Mouse (Mus musculus) NIH3T3 (cell line): ENCODE data around the gene Btbd35f19.
"Not testable (repeated sequence)": the region's sequence is repeated elsewhere in the genome, so short reads cannot be mapped to it uniquely, and the experiment has no call there.

Experiments
- DNase-seq: peaks from one replicate; pipeline ENCODE4 v3.0.0-alpha.2; 2012; ENCODE audit warnings: low read depth

The Btbd35f19 gene

GRCm38 (mm10) chrX:31383818-31384217 is at the start of gene Btbd35f19:
TSS of gene Btbd35f19 (minus strand) at chrX:31383918.
- DNase-seq: not testable (repeated sequence)

DNA sequence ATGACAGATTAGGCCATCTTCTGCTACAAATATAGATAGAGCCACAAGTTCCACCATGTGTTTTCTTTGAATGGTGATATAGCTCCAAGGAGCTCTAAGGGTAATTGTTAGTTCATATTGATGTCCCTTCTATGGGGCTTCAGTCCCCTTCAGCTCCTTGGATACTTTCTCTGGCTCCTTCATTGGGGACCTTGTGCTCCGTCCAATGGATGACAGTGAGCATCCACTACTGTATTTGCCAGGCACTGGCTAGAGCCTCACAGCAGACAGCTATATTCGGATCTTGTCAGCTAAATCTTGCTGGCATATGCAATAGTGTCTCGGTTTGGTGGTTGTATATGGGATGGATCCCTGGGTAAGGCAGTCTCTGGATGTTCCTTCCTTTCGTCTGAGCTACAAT is 41.8 kb downstream of the Btbd35f19 start:
- DNase-seq: not testable (repeated sequence)

GRCm38 (mm10) chrX:31336154-31336553 is 47.6 kb downstream of the Btbd35f19 start, which contains the start of gene Btbd35f26:
TSS of gene Btbd35f26 (plus strand) at chrX:31336454.
- DNase-seq: not testable (repeated sequence)
